Comparison of ENCODE assay signal across 15 mouse cellular contexts in genomic region chr11:30263627-30264026, GRCm38 (mm10). TPM values are rescaled to one million over a fixed set of nuclear protein-coding genes. Genes with fewer than 3 reads are reported as not detected.
DNase-seq lines count a peak whose midpoint lies in the region; ATAC-seq and TF ChIP-seq lines count a peak whose summit lies in the region.
"Had no signal": no experiment of that assay in that cellular context is flagged by ENCODE, and none has a peak within 500 bp of the region (broad histone marks: within the 10 kb centered on the region; RNA-seq: fewer than 3 reads in every experiment).

No protein-coding gene starts in this region.

- DNase-seq in heart, embryonic 10.5 days (ENCODE audit: low spot score), result no peak
- DNase-seq in heart, postnatal 14 days, result no peak
- DNase-seq in kidney, postnatal 0 days (ENCODE audit: low spot score), result peak; percentile 51
- no peak for DNase-seq in midbrain, postnatal 0 days (ENCODE audit: low spot score)
- no peak for DNase-seq in midbrain, embryonic 11.5 days (ENCODE audit: low spot score, missing footprints)
- DNase-seq in cerebellum, postnatal 10 days, result no peak
- DNase-seq: adrenal gland, postnatal 14 days; cerebellum, postnatal 36 days; kidney, adult 11 months; left cerebral cortex, postnatal 4 days; liver, embryonic 13.5 days; retina, postnatal 1 day had no signal

- peak overlapping the region; percentile 29; the same call in 1 of the 2 replicates for H3K4me3 ChIP-seq in heart, embryonic 10.5 days
- no peak overlapping the region for H3K4me3 ChIP-seq in kidney, postnatal 0 days (replicated peaks; ENCODE audit: low read depth, low read length)
- H3K4me3 ChIP-seq in kidney, embryonic 14.5 days (ENCODE audit: low read length), result no peak overlapping the region
- H3K4me3 ChIP-seq in midbrain, postnatal 0 days (ENCODE audit: low read depth, low read length), result peak overlapping the region; percentile 2; the same call in 1 of the 2 replicates
- no peak overlapping the region for H3K4me3 ChIP-seq in midbrain, embryonic 11.5 days (ENCODE audit: low read depth, low read length)
- H3K4me3 ChIP-seq in myocyte, result no peak overlapping the region
- H3K4me3 ChIP-seq: liver, embryonic 13.5 days; midbrain, embryonic 12.5 days had no signal

- no peaks in the 10 kb centered on the region for H3K27me3 ChIP-seq in heart, embryonic 10.5 days (ENCODE audit: insufficient read depth, poor library complexity, severe bottlenecking)
- no peaks in the 10 kb centered on the region for H3K27me3 ChIP-seq in kidney, postnatal 0 days (ENCODE audit: insufficient read depth, low read length)
- H3K27me3 ChIP-seq in kidney, embryonic 14.5 days (ENCODE audit: control insufficient read depth, insufficient read depth, low read length), result no peaks in the 10 kb centered on the region
- H3K27me3 ChIP-seq in midbrain, postnatal 0 days (ENCODE audit: insufficient read depth, low read length), result no peaks in the 10 kb centered on the region
- no peaks in the 10 kb centered on the region for H3K27me3 ChIP-seq in midbrain, embryonic 11.5 days (ENCODE audit: control insufficient read depth, insufficient read depth, low read length)
- no peaks in the 10 kb centered on the region for H3K27me3 ChIP-seq in myocyte (ENCODE audit: control insufficient read depth, insufficient read depth, insufficient read length)
- H3K27me3 ChIP-seq: midbrain, embryonic 12.5 days had no signal

- H3K4me2 ChIP-seq in kidney, postnatal 0 days (ENCODE audit: low read length), result peak overlapping the region; percentile 34; the same call in 1 of the 2 replicates
- H3K4me2 ChIP-seq in kidney, embryonic 14.5 days (replicated peaks; ENCODE audit: low read depth, low read length), result no peak overlapping the region
- H3K4me2 ChIP-seq in midbrain, postnatal 0 days (ENCODE audit: low read depth, low read length, poor library complexity, severe bottlenecking), result peak overlapping the region; percentile 36
- no peak overlapping the region for H3K4me2 ChIP-seq in midbrain, embryonic 11.5 days
- peak overlapping the region; percentile 33 for H3K4me2 ChIP-seq in myocyte (ENCODE audit: low read depth)
- H3K4me2 ChIP-seq: liver, embryonic 13.5 days; midbrain, embryonic 12.5 days had no signal

- H3K4me1 ChIP-seq in heart, embryonic 10.5 days, result peaks cover 28% of the 10 kb centered on the region
- peaks cover 10% of the 10 kb centered on the region for H3K4me1 ChIP-seq in kidney, postnatal 0 days (replicated peaks; ENCODE audit: insufficient read depth, low read length)
- peaks cover 10% of the 10 kb centered on the region; the same call in 1 of the 2 replicates for H3K4me1 ChIP-seq in kidney, embryonic 14.5 days (ENCODE audit: control insufficient read depth, insufficient read depth, low read length)
- H3K4me1 ChIP-seq in midbrain, postnatal 0 days (ENCODE audit: insufficient read depth, low read length), result 0 out of 2 replicates have a peak, but pooled peaks cover 6% of the 10 kb centered on the region
- H3K4me1 ChIP-seq in midbrain, embryonic 11.5 days (ENCODE audit: control insufficient read depth, insufficient read depth, low read length), result peaks cover 3% of the 10 kb centered on the region; the same call in 1 of the 2 replicates

- peaks cover 4% of the 10 kb centered on the region; the same call in 1 of the 2 replicates for H3K36me3 ChIP-seq in heart, embryonic 10.5 days
- no peaks in the 10 kb centered on the region for H3K36me3 ChIP-seq in kidney, postnatal 0 days (ENCODE audit: insufficient read depth, low read length)
- no peaks in the 10 kb centered on the region for H3K36me3 ChIP-seq in kidney, embryonic 14.5 days (ENCODE audit: control insufficient read depth, insufficient read depth, low read length)
- H3K36me3 ChIP-seq in midbrain, postnatal 0 days (ENCODE audit: insufficient read depth, low read length), result no peaks in the 10 kb centered on the region
- H3K36me3 ChIP-seq in midbrain, embryonic 11.5 days (ENCODE audit: control insufficient read depth, insufficient read depth, low read length), result no peaks in the 10 kb centered on the region
- no peaks in the 10 kb centered on the region for H3K36me3 ChIP-seq in myocyte (ENCODE audit: control insufficient read depth, insufficient read depth)
- H3K36me3 ChIP-seq: liver, embryonic 13.5 days; midbrain, embryonic 12.5 days had no signal

- no peak overlapping the region for H3ac ChIP-seq in myocyte (ENCODE audit: control insufficient read depth, insufficient read length)

- peak overlapping the region; percentile 10; the same call in 1 of the 2 replicates for H3K27ac ChIP-seq in heart, embryonic 10.5 days
- H3K27ac ChIP-seq in kidney, postnatal 0 days, result peak overlapping the region; percentile 47
- H3K27ac ChIP-seq in kidney, embryonic 14.5 days (ENCODE audit: low read depth, low read length), result no peak overlapping the region
- H3K27ac ChIP-seq in midbrain, postnatal 0 days (ENCODE audit: low read depth, low read length), result no peak overlapping the region
- H3K27ac ChIP-seq in midbrain, embryonic 11.5 days (ENCODE audit: low read depth, low read length), result no peak overlapping the region
- H3K27ac ChIP-seq: liver, embryonic 13.5 days; midbrain, embryonic 12.5 days had no signal

- TF ChIP-seq CTCF in kidney, postnatal 0 days (IDR thresholded peaks at IDR 0.05; ENCODE audit: low read depth), result no peak
- no peak for TF ChIP-seq CTCF in midbrain, postnatal 0 days (IDR thresholded peaks at IDR 0.05)

- intact Hi-C loops in heart, postnatal 14 days (cut with DNase I), result no loop called here

- no peak overlapping the region for H3K9ac ChIP-seq in kidney, postnatal 0 days (ENCODE audit: low read depth, low read length)
- H3K9ac ChIP-seq in kidney, embryonic 14.5 days (ENCODE audit: low read depth, low read length), result no peak overlapping the region
- no peak overlapping the region for H3K9ac ChIP-seq in midbrain, postnatal 0 days (replicated peaks; ENCODE audit: low read length, poor library complexity, severe bottlenecking)
- no peak overlapping the region for H3K9ac ChIP-seq in midbrain, embryonic 11.5 days (ENCODE audit: low read length)
- H3K9ac ChIP-seq: liver, embryonic 13.5 days; midbrain, embryonic 12.5 days had no signal

- no peak for TF ChIP-seq POLR2A in myocyte (IDR thresholded peaks at IDR 0.05; ENCODE audit: insufficient read length, low read depth)

- no peak for ATAC-seq in kidney, postnatal 0 days (replicated peaks; ENCODE audit: low FRiP score, low read depth)
- no peak for ATAC-seq in kidney, embryonic 14.5 days (ENCODE audit: low FRiP score, low TSS enrichment)
- ATAC-seq in midbrain, postnatal 0 days (ENCODE audit: low FRiP score), result no peak
- no peak for ATAC-seq in midbrain, embryonic 11.5 days (ENCODE audit: low FRiP score)

- WGBS in heart, embryonic 10.5 days, result 65% methylated on average over 2 of the region's 2 CpGs
- 63% methylated on average over 2 of the region's 2 CpGs for WGBS in kidney, postnatal 0 days
- WGBS in kidney, embryonic 14.5 days, result 69% methylated on average over 2 of the region's 2 CpGs
- WGBS in midbrain, postnatal 0 days, result 68% methylated on average over 2 of the region's 2 CpGs
- WGBS in midbrain, embryonic 11.5 days, result 85% methylated on average over 2 of the region's 2 CpGs

- H3K9me3 ChIP-seq in heart, embryonic 10.5 days, result no peaks in the 10 kb centered on the region
- H3K9me3 ChIP-seq in kidney, postnatal 0 days (replicated peaks; ENCODE audit: low read length), result no peaks in the 10 kb centered on the region
- H3K9me3 ChIP-seq in kidney, embryonic 14.5 days (ENCODE audit: control insufficient read depth, low read length), result no peaks in the 10 kb centered on the region
- no peaks in the 10 kb centered on the region for H3K9me3 ChIP-seq in midbrain, postnatal 0 days (ENCODE audit: low read length)
- no peaks in the 10 kb centered on the region for H3K9me3 ChIP-seq in midbrain, embryonic 11.5 days (ENCODE audit: control insufficient read depth, low read length)
- H3K9me3 ChIP-seq: liver, embryonic 13.5 days; midbrain, embryonic 12.5 days had no signal

- H3K79me2 ChIP-seq in myocyte (ENCODE audit: control insufficient read depth, insufficient read depth), result peaks cover 86% of the 10 kb centered on the region

TF ChIP-seq in myocyte, 11 proteins besides CTCF, POLR2A, EP300 and RAD21:
- no peak for TF ChIP-seq MYOG (IDR thresholded peaks at IDR 0.05; ENCODE audit: control insufficient read depth in 1 of 3, insufficient read depth in 1 of 3, insufficient read length in 2 of 3, low read depth in 2 of 3)
- no peak for TF ChIP-seq SRF (IDR thresholded peaks at IDR 0.05; ENCODE audit: control insufficient read depth, insufficient read length, low read depth)
- no peak for TF ChIP-seq TCF12 (IDR thresholded peaks at IDR 0.05; ENCODE audit: insufficient read depth, poor library complexity, severe bottlenecking)
- no peak for TF ChIP-seq MAX (IDR thresholded peaks at IDR 0.05; ENCODE audit: low read depth)
- no peak for TF ChIP-seq CEBPB (IDR thresholded peaks at IDR 0.05; ENCODE audit: insufficient read depth, poor library complexity, severe bottlenecking)

RNA-seq across cellular contexts. Expression of gene Sptbn1, which starts 4.3 kb away (rescaled TPM):
- 115 and 137 TPM in 2 replicates for polyA plus RNA-seq in heart, embryonic 10.5 days (2016; fragmentation: Nextera tagmentation; extraction: Ambion mirVana)
- total RNA-seq in heart, postnatal 14 days (2021), result 100 to 1,000 TPM; 509 to 527 TPM
- polyA plus RNA-seq in kidney, postnatal 0 days (2015; fragmentation: Nextera tagmentation; extraction: Ambion mirVana), result 117 and 119 TPM in 2 replicates
- 103 and 129 TPM in 2 replicates for polyA plus RNA-seq in kidney, embryonic 14.5 days (2014; fragmentation: Nextera tagmentation; extraction: Ambion mirVana)
- 294 and 367 TPM in 2 replicates for total RNA-seq in midbrain, postnatal 0 days (2014; rRNA removed)
- 170 and 173 TPM in 2 replicates for polyA plus RNA-seq in midbrain, postnatal 0 days (2015; fragmentation: Nextera tagmentation; extraction: Ambion mirVana)
- polyA plus RNA-seq in midbrain, embryonic 11.5 days (2014; fragmentation: Nextera tagmentation; extraction: Ambion mirVana), result 85.8 and 86.2 TPM in 2 replicates
- 85.4 TPM for polyA plus RNA-seq in myocyte (2012; fragmentation: generic; extraction: Trizol)

Comparison
In these comparisons a context has a peak if more than half of its experiments do, and no peak if none do; other contexts are left out.
1. H3K27ac ChIP-seq: peak in heart, embryonic 10.5 days (single experiment) and kidney, postnatal 0 days (single experiment); none in kidney, embryonic 14.5 days (single experiment), midbrain, postnatal 0 days (single experiment) and midbrain, embryonic 11.5 days (single experiment).
2. H3K4me3 ChIP-seq: peak in heart, embryonic 10.5 days (single experiment) and midbrain, postnatal 0 days (single experiment); none in kidney, postnatal 0 days (single experiment), kidney, embryonic 14.5 days (single experiment), midbrain, embryonic 11.5 days (single experiment) and myocyte (single experiment).
3. H3K4me2 ChIP-seq: peak in kidney, postnatal 0 days (single experiment), midbrain, postnatal 0 days (single experiment) and myocyte (single experiment); none in kidney, embryonic 14.5 days (single experiment) and midbrain, embryonic 11.5 days (single experiment).